Mouse (Mus musculus) T-helper 17 cell (primary cell): ENCODE measurements around the gene Anapc15.

ENCODE experiments used
- in situ Hi-C, 2 experiments: fragments of 300-600 bp; cut with MboI, MseI; formaldehyde crosslinking; loops; 1 replicate in 1 of 2; 2 replicates in 1 of 2; pipeline ENCODE4 v1.15.1; 2025; ENCODE audit warnings: high pct_unique_total_duplicates in 2 of 2

Gene Anapc15

GRCm38 (mm10) chr7:101837606-101838471 is 25.7 kb upstream of the Anapc15 start, which contains the start of gene Inppl1:
TSS of gene Inppl1 (minus strand) at chr7:101838229.
- in situ Hi-C loops: loop anchor here (10.0 to 25.0 kb wide), 2 partner anchors 176 to 947 kb away; partner anchors contain the start of gene Clpb (in 1 of the 2)

- in situ Hi-C loops: loop anchor here in 1 of 2 experiments (25.0 kb wide), 1 partner anchor 182 kb away; the partner anchor contains the start of gene Clpb
Observed at GRCm38 (mm10) chr7:101844186-101844585, 19.3 kb upstream of the Anapc15 start.

- in situ Hi-C loops: loop anchor here in 1 of 2 experiments (25.0 kb wide), 1 partner anchor 186 kb away; the partner anchor contains the start of gene Clpb
Observed at GRCm38 (mm10) chr7:101847934-101848333, 15.6 kb upstream of the Anapc15 start.

- in situ Hi-C loops: no loop called here
Observed at GRCm38 (mm10) chr7:101851689-101852088, 11.8 kb upstream of the Anapc15 start.

- in situ Hi-C loops: no loop called here
Observed at GRCm38 (mm10) chr7:101852846-101853245, 10.7 kb upstream of the Anapc15 start.

DNA sequence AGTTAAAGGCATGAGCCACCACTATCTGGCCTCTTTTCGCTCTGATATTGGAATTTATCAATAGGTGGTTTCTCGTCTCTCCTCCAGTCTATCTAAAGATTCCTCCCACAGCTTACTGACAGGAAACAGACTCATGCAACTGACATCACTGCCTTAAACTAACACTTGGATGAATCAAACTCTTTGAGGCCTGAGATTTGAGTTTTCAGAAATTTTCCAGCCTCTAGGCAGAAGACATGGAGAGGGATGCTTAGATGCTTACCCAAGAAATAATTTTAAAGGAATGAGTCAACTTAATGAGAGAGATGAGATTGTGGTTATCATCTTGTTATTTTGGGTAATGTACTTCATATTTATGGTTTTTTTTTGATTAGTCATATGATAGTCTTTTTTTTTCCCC is 9.7 kb upstream of the Anapc15 start:
- in situ Hi-C loops: no loop called here

GRCm38 (mm10) chr7:101857094-101857493 is 6.4 kb upstream of the Anapc15 start, which contains the start of gene Folr2:
TSS of gene Folr2 (minus strand) at chr7:101857194.
- in situ Hi-C loops: no loop called here

GRCm38 (mm10) chr7:101858362-101858761 is 5.2 kb upstream of the Anapc15 start:
- in situ Hi-C loops: no loop called here

DNA sequence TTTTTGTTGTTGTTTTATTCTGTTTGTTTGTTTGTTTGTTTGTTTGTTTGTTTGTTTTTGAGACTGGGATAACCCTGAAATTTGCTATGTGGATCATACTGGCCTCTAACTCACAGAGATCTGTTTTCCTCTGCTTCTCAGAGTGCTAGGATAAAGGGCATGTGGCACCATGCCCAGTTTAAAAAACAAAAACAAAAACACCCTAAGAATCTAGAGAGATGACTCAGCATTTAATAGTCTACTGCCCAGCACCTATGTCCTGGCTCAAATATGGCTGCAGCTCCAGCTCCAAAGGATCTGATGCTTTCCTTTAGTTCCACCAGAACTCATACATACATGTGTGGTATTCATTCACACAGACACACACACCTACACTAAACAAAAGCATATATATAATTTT is 2.5 kb upstream of the Anapc15 start:
- in situ Hi-C loops: no loop called here

DNA sequence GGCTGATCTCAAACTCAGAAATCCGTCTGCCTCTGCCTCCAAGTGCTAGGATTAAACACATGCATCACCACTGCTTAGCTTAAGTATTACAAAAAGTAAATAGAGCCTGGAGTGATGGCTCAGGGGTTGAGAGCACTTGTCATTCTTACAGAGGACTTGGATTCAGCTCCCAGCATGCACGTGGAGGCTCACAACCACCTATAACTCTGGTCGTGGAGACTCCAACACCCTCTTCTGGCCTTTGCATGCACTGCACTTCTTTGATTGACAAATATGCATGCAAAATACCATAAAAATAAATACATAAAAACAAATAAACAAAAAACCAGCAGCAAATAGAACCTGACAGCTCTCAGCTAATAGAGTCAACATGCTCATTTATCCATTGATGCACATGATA is 1.2 kb upstream of the Anapc15 start:
- in situ Hi-C loops: no loop called here

DNA sequence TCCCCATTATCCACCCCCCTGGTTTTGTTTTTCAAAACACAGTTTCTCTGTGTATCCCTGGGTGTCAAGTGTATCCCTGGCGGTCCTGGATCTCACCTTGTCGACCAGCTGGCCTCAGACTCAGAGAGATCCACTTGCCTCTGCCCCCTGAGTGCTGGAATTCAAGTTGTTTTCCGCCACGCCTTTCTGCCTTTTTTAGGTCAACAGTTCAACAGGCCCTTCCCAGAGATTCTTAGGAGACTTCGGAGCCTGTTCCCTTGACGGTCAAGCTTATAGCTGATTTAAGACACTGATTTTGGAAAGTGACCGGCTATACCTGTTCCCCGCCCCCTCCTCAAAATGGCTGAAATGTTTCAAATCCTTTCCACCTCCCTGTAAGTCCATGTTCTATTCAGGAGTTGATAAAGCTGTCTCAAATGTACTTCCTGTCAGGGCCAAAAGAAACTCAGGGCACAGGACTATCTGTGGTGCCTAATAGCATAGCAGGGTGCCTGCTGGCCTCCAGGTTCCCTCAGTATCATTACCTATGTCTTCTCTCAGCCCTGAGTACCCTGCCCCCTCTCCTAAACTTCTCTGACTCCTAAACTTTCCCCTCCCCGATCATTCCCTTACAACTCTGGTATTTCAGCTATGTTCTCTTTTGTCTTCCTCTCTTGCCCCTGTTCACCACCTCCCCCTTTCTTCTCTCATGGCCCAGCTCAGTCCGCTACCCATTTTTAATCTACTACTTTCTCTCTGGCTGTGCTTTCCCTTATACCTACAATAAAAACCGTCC is 3.2 kb downstream of the Anapc15 start:
- in situ Hi-C loops: no loop called here

GRCm38 (mm10) chr7:101867482-101867881 is 4.0 kb downstream of the Anapc15 start:
- in situ Hi-C loops: no loop called here

GRCm38 (mm10) chr7:101868241-101869162 is 5.0 kb downstream of the Anapc15 start:
- in situ Hi-C loops: no loop called here

DNA sequence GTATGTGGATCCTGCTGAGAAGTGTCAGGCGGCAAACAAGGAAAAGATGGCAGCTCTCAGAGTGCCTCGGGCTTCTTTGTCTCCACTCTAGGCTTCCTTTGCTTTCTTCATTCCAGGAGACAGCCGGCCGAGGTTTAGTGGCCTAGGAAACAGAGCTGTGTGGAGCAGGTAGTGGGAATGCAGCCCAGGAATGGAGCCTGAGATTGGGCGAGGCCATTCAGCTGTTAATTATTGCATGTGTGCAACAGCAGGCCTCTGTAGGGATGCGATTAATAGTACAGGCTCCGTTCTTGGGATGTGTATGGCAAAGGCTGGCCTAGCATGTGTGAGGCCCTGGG is 5.6 kb downstream of the Anapc15 start:
- in situ Hi-C loops: no loop called here

DNA sequence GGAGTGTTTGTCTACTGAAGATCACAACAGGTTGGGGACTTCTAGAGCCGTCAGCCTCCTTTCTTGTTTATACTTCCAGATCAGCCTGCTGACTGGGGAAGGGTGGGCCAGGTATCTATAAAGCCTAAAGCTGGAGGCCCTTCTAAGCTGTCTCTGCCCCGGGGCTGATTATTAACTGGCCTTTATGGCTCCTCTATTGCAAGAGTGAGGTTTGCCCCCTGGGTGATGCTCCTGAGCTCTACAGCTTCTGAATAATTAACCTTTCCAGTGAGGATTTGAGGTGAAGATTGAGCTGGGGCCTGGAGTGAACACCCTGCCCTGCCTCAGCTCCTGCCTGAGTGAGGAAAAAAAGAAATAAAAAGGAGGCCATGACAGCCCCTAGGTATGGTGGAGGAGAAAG is 7.1 kb downstream of the Anapc15 start, which contains the start of gene Folr1:
Gene Folr1, minus strand, starts transcription at position 160 of the 400 bp plus-strand sequence.
- in situ Hi-C loops: no loop called here

DNA sequence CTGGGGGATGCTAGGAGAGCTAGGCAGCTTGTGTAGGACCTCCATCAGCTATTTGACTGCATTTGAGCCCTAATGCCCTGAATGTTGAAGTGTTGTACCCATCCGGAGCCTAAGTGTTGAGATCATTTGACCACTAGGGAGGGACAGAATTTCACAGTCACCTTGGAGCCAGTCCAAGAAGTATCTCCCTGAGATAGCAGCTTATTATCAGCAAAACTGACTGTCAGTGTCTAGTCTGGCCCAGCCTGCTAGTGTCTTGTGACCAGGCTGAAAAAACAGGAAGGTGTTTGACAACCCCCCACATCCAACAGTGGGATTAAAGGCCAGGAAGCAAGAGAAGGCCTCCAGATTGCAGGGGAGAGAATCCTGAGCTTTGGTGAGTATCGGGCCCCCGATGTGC is 7.8 kb downstream of the Anapc15 start:
- in situ Hi-C loops: no loop called here

DNA sequence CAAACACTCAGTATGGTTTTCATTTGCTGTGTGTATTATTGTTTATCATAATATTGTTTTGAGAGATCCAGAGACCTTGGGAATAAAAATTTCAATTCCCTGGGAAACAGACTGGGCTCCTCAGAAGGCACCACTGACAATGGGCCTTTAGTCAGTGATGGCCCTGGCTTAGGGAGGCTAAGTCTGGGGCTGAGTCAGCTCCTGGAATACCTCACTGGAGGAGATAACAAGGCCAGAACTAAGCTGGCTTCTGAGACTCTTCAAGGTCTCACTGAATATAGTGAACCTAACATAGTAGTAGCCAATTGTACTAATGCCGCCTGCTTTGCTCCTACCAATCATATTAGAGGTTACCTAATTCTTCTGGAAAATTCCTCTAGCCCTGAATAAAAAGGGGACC is 12.5 kb downstream of the Anapc15 start:
- in situ Hi-C loops: no loop called here

GRCm38 (mm10) chr7:101880855-101881254 is 17.3 kb downstream of the Anapc15 start:
- in situ Hi-C loops: no loop called here

DNA sequence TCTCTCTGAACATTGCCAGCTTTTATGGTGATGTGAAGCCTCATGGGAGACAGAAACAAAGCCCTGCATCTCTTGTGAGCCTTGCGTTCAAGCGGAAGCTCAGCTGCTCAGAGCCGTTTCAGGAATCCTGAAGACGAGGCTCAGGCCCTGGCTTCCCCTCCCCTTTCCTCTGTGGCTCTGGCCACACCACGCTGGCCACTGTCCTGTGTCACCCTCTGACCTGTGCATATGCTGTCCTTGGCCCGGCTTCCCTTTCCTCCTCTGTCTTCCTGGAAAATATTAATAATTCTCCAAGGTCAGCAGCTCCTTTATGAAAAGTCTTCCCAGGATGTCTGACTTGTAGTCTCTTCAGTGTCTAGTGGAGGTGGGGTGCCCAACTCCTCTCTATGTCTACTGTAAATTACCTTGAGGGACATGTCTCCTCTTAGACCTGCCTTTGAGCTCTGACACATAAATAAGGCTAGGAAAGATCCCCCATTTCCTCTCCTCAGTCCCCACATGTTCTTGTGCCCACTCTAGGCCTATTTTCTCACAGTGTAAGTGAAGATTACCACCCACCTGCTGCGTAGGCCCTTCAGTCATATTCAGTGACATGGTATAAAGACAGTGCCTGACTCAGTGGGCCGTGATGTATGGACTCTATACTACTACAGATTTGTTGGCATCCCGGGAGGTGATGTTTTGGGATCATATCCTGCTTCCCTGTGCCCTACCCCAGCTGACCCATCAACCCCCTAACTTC is 19.1 kb downstream of the Anapc15 start:
- in situ Hi-C loops: no loop called here

GRCm38 (mm10) chr7:101884160-101884559 is 20.6 kb downstream of the Anapc15 start:
- in situ Hi-C loops: no loop called here
